Mouse (Mus musculus) lung, adult 2 months (tissue): Measurements from ENCODE around the gene Baz1b.

Experiments
- CTCF ChIP-seq: fragments of 200-500 bp; IDR thresholded peaks from 2 replicates; pipeline ENCODE4 v1.5.1; 2011; ENCODE audit warnings: mild to moderate bottlenecking, low read length, control low read depth; ENCODE audit not compliant: insufficient read depth
- POLR2A ChIP-seq: fragments of 200-500 bp; IDR thresholded peaks from 2 replicates; pipeline ENCODE4 v1.6.1; 2011; ENCODE audit warnings: low read depth, mild to moderate bottlenecking, control low read depth, low read length, borderline replicate concordance; ENCODE audit errors: extremely low read depth

DNA sequence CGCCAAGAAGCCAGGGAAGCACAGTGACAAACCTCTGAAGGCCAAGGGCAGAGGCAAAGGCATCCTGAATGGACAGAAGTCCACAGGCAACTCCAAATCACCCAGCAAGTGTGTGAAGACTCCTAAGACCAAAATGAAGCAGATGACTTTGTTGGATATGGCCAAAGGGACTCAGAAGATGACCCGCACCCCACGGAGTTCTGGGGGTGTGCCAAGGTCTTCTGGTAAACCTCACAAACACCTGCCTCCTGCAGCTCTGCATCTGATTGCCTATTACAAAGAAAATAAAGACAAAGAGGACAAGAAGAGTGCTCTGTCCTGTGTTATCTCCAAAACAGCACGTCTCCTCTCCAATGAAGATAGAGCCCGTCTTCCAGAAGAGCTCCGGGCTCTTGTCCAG is 29.8 kb downstream of the Baz1b start:
- no peak for TF ChIP-seq CTCF
- TF ChIP-seq POLR2A = no peak
